Mouse (Mus musculus) liver, embryonic 14.5 days (tissue): ENCODE measurements at regions not wholly inside any gene's neighbourhood (a gene's known extent, or its start where the extent isn't known, plus 50 kb on each side); places are given as distances from the start of the nearest gene placed in this dataset.

ENCODE experiments used
- CTCF ChIP-seq: IDR thresholded peaks from 2 replicates; pipeline ENCODE4 v1.5.1; 2016; ENCODE audit warnings: antibody characterized with exemption, low read depth, control low read depth
- EP300 ChIP-seq: IDR thresholded peaks from 2 replicates; pipeline ENCODE4 v1.6.1; 2016; ENCODE audit warnings: antibody characterized with exemption, low read depth

DNA sequence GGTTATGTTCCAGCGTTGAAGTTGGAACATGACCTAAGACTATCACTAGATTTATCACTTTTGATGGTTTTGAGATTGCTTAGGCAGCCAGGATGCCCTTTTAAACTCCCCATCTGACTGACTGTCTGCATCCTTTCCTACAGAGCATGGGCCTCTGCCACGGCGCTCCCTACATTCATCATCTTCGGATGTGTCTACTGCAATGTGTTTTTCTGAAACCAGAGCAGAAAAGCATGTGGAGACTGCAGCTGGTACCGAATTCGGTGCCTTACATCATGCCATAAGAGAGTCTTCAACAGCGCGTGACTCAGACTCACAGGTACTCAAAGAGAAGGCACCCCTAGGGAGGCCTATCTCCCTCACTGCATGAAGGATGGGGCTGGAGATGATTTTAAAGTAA lies 746.0 kb downstream of the Stpg2 start:
- TF ChIP-seq CTCF (no peak), EP300 (no peak)
